Mouse (Mus musculus) ES-E14 (cell line): ENCODE measurements around the gene Serping1. TPM values are rescaled to one million over a fixed set of nuclear protein-coding genes. Genes with fewer than 3 reads are reported as not detected.

Experiments used
- DNase-seq: peaks from one replicate; pipeline ENCODE4 v3.0.0-alpha.2; 2013; ENCODE audit warnings: low read depth, low spot score
- H3K27ac ChIP-seq: 2 replicates; pipeline ENCODE4 v1.5.1; 2012; ENCODE audit warnings: low read depth, mild to moderate bottlenecking, low read length, moderate library complexity, mixed read lengths; ENCODE audit not compliant: poor library complexity, insufficient read depth, severe bottlenecking
- H3K36me3 ChIP-seq: 2 replicates; pipeline ENCODE4 v1.6.1; 2012; ENCODE audit warnings: mild to moderate bottlenecking, low read length, moderate library complexity, mixed read lengths; ENCODE audit not compliant: control insufficient read depth, poor library complexity, insufficient read depth, severe bottlenecking
- H3K4me1 ChIP-seq, 2 experiments: fragments of 150-350 bp in 1 of 2; sonication (generic) in 1 of 2; 2 replicates each; pipeline ENCODE4 v1.6.1; 2012; ENCODE audit warnings: low read length in 2 of 2, mild to moderate bottlenecking in 1 of 2, mixed read lengths in 1 of 2; ENCODE audit not compliant: control insufficient read depth in 2 of 2, insufficient read depth in 2 of 2, poor library complexity in 1 of 2
- H3K4me3 ChIP-seq, 2 experiments: fragments of 150-350 bp in 1 of 2; sonication (generic) in 1 of 2; 2 replicates each; pipeline ENCODE4 v1.5.1; 2012; ENCODE audit warnings: low read length in 2 of 2, low read depth in 1 of 2, mild to moderate bottlenecking in 1 of 2, mixed read lengths in 1 of 2; ENCODE audit not compliant: insufficient read depth in 1 of 2, poor library complexity in 1 of 2, severe bottlenecking in 1 of 2
- H3K9ac ChIP-seq: 2 replicates; pipeline ENCODE4 v1.6.1; 2012; ENCODE audit warnings: low read depth, mild to moderate bottlenecking, low read length, mixed read lengths; ENCODE audit not compliant: poor library complexity, insufficient read depth, severe bottlenecking
- H3K9me3 ChIP-seq: fragments of 150-350 bp; sonication (generic); 2 replicates; pipeline ENCODE4 v1.6.1; 2012; ENCODE audit warnings: low read depth, mild to moderate bottlenecking, low read length; ENCODE audit not compliant: control insufficient read depth, insufficient read depth
- CHD2 ChIP-seq: IDR thresholded peaks from 2 replicates; pipeline ENCODE4 v1.6.1; 2014; ENCODE audit warnings: mild to moderate bottlenecking, low read depth, low read length, inconsistent platforms
- HCFC1 ChIP-seq: IDR thresholded peaks from 2 replicates; pipeline ENCODE4 v1.6.1; 2012; ENCODE audit warnings: low read length, inconsistent platforms, borderline replicate concordance; ENCODE audit not compliant: insufficient read depth
- MAFK ChIP-seq: IDR thresholded peaks from 2 replicates; pipeline ENCODE4 v1.6.1; 2014; ENCODE audit warnings: mild to moderate bottlenecking, low read depth, low read length, inconsistent platforms; ENCODE audit not compliant: insufficient read depth
- ZC3H11A ChIP-seq: IDR thresholded peaks from 2 replicates; pipeline ENCODE4 v1.6.1; 2012; ENCODE audit warnings: low read depth, mild to moderate bottlenecking, inconsistent platforms, low read length, borderline replicate concordance
- ZNF384 ChIP-seq: IDR thresholded peaks from 2 replicates; pipeline ENCODE4 v1.6.1; 2012; ENCODE audit warnings: low read depth, low read length, inconsistent platforms
- in situ Hi-C, 2 experiments: fragments of 600-800 bp; cut with MboI; formaldehyde crosslinking; loops; one replicate each; pipeline ENCODE4 v1.15.1; 2025; ENCODE audit warnings: low sequenced_read_pairs in 2 of 2, inconsistent platforms in 1 of 2; ENCODE audit not compliant: unreplicated experiment in 2 of 2
- total RNA-seq: library from RNA; depleted of rRNA; stranded (reverse); fragments of 300-350 nt; gene quantifications from 2 replicates; pipeline ENCODE4 v1.2.3, GENCODE M21; 2012

Serping1 gene
- total RNA-seq, 1 experiment: 6.3 TPM

GRCm38 (mm10) chr2:84762818-84763217, 12.4 kb downstream of the Serping1 start:
- Histone ChIP-seq H3K9ac (no peak overlapping the region), H3K36me3 (no peaks in the 10 kb centered on the region), H3K9me3 (no peaks in the 10 kb centered on the region), H3K4me3 (no peak overlapping the region), H3K4me1 (peaks cover 2 to 11% of the 10 kb centered on the region in 2 experiments; a peak in 3 of 4 replicates), H3K27ac (no peak overlapping the region)
- TF ChIP-seq CHD2: no peak
- no peak for TF ChIP-seq MAFK
- TF ChIP-seq ZNF384: no peak
- TF ChIP-seq HCFC1: no peak
- TF ChIP-seq ZC3H11A: no peak
- DNase-seq: no peak
- in situ Hi-C loops: no loop called here

GRCm38 (mm10) chr2:84762295-84762694, 12.9 kb downstream of the Serping1 start:
- H3K4me3 ChIP-seq: no peak overlapping the region
- TF ChIP-seq CHD2 (no peak), MAFK (no peak), ZC3H11A (no peak), ZNF384 (no peak), HCFC1 (no peak)
- H3K36me3 ChIP-seq: no peaks in the 10 kb centered on the region
- in situ Hi-C loops: no loop called here
- peaks cover 2 to 12% of the 10 kb centered on the region in 2 experiments; a peak in 3 of 4 replicates for H3K4me1 ChIP-seq
- no peaks in the 10 kb centered on the region for H3K9me3 ChIP-seq
- H3K27ac ChIP-seq: no peak overlapping the region
- DNase-seq: peak; percentile 63
- H3K9ac ChIP-seq: no peak overlapping the region

DNA sequence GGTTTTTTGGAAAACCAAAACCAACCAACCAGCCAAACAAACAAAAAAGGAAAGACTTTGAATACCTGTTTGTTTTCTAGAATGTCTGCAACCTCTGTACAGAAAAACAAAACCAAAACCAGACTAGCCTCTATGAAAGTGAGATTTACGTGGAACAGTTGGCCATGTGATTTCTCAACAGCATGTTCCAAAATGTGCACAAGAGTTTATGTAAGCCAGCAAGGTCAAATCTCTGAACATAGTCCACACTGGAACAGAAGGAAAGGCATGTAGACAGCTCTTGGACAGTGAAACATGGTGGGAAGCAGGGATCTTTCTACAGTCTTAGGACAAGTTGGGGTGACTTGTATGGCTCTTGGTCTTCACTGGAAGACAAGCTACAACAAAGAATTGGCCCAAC, 13.4 kb downstream of the Serping1 start:
- Histone ChIP-seq H3K27ac (no peak overlapping the region), H3K9ac (no peak overlapping the region), H3K4me3 (no peak overlapping the region), H3K9me3 (no peaks in the 10 kb centered on the region), H3K36me3 (no peaks in the 10 kb centered on the region), H3K4me1 (peaks cover 2 to 14% of the 10 kb centered on the region in 2 experiments; a peak in 3 of 4 replicates)
- TF ChIP-seq ZC3H11A: no peak
- no peak for TF ChIP-seq HCFC1
- TF ChIP-seq ZNF384: no peak
- no peak for TF ChIP-seq MAFK
- TF ChIP-seq CHD2: no peak
- in situ Hi-C loops: no loop called here
- DNase-seq: no peak

DNA sequence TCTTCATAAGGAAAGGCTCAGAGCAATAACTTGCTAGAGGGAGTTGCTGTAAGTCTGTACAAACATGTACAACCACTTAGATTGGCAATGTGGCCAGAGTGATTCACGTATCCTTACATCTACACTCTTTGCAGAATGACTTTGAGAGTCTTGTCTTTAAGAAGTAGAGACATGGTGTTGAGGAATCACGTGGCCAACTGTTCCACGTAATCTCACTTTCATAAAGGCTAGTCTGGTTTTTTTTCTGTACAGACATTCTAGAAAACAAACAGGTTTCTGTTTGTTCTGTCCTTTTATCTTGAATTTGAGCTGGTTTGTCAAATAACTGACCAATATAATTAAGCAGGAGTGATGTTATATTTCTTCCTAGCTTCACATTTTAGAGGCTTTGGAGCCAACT, 13.9 kb downstream of the Serping1 start:
- no peak overlapping the region for H3K27ac ChIP-seq
- H3K4me1 ChIP-seq: peaks cover 2 to 14% of the 10 kb centered on the region in 2 experiments
- H3K9me3 ChIP-seq: no peaks in the 10 kb centered on the region
- H3K4me3 ChIP-seq: no peak overlapping the region
- H3K9ac ChIP-seq: no peak overlapping the region
- DNase-seq: no peak
- no peaks in the 10 kb centered on the region for H3K36me3 ChIP-seq
- TF ChIP-seq MAFK (no peak), ZNF384 (no peak), CHD2 (no peak), ZC3H11A (no peak)
- in situ Hi-C loops: no loop called here

DNA sequence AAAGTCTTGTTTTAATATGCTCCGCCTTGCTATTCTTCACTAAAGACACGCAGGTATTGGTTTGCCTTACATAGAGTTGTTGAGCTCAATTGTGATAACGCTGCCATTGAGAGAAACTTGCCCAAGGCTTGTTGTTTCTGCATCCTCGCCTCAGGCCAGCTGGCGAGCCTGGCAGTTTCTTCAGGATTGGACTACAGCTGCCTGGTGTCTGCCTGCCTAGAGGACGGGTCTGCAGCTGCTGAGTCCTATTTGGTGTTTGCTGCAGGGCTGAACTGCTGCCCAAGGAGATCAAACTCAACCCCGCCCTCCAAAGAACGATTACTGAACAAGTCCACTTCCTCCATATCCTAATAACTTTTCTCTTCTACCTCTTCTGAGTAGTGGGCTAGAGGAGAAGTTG, 14.5 kb downstream of the Serping1 start:
- in situ Hi-C loops: no loop called here
- no peak for TF ChIP-seq HCFC1
- no peak for TF ChIP-seq ZC3H11A
- TF ChIP-seq ZNF384: no peak
- TF ChIP-seq MAFK: no peak
- no peak for TF ChIP-seq CHD2
- peaks cover 2 to 14% of the 10 kb centered on the region in 2 experiments for H3K4me1 ChIP-seq

More for the DNA sequence above, 14.5 kb downstream of the Serping1 start:
- H3K36me3 ChIP-seq: no peaks in the 10 kb centered on the region
- no peak overlapping the region for H3K4me3 ChIP-seq
- no peak overlapping the region for H3K27ac ChIP-seq
- no peak for DNase-seq
- no peaks in the 10 kb centered on the region for H3K9me3 ChIP-seq
- no peak overlapping the region for H3K9ac ChIP-seq
